ENCODE assay signal across 17 mouse cellular contexts in the genomic region with DNA sequence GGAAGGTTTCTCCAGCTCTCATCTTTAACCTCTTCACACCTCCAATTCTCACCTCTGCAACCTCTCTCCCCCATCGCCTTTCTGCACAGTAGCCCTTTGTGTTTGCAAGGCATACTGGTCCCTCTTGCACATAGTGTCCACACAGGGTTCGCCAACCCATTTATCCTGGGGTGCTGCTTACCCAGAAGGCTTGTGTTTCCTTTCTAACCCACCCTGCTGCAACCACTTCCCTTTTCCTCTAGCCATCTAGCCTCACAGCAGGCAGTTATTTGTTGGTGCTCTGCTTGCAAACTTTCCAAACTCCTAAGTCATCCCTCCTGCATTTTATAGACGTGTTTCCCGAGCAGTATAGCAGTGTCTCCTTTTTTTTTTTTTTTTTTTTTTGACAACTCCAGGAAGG.
DNase-seq lines count a peak whose midpoint lies in the region; ATAC-seq lines count a peak whose summit lies in the region.
"Had no signal": no experiment of that assay in that cellular context is flagged by ENCODE, and none has a peak within 500 bp of the region (broad histone marks: within the 10 kb centered on the region; RNA-seq: fewer than 3 reads in every experiment).

No protein-coding gene starts in this region.

- peak; percentile 93 for ATAC-seq in common myeloid progenitor, adult 5-6 weeks (replicated peaks; ENCODE audit: low read depth, poor library complexity, severe bottlenecking)
- ATAC-seq in cerebellum, adult (ENCODE audit: insufficient number of reproducible peaks, low FRiP score, low TSS enrichment) = no peak

- DNase-seq in A20 (ENCODE audit: low read depth, low spot score) = peak; percentile 10
- peak; percentile 21 for DNase-seq in naive thymus-derived CD4-positive, alpha-beta T cell, adult 2 months (ENCODE audit: low read depth)
- peak; percentile 26 for DNase-seq in thymus, postnatal 25 days
- DNase-seq in layer of hippocampus, postnatal 25 days (ENCODE audit: extremely low spot score in 1 of 2, low spot score in 1 of 2) = no peak
- DNase-seq in kidney, postnatal 4 days = no peak
- DNase-seq: adrenal gland, postnatal 25 days; cerebellum, adult 9-11 months; gastrocnemius, postnatal 25 days; heart, postnatal 4 days; kidney, adult 8-10 months; kidney, postnatal 25 days; liver, embryonic 13.5 days; lung, embryonic 14.5 days; right cerebral cortex, postnatal 14 days; spleen, adult 18-20 months had no signal

Comparison
In these comparisons a context has a peak if more than half of its experiments do, and no peak if none do; other contexts are left out.
1. DNase-seq: peak in A20 (single experiment), naive thymus-derived CD4-positive, alpha-beta T cell, adult 2 months (single experiment) and thymus, postnatal 25 days (single experiment); none in layer of hippocampus, postnatal 25 days (0 of 2) and kidney, postnatal 4 days (0 of 2).